Mouse (Mus musculus) liver, embryonic 12.5 days (tissue): ENCODE measurements around the gene Dop1a. TPM values are rescaled to one million over a fixed set of nuclear protein-coding genes. Genes with fewer than 3 reads are reported as not detected.
"Not testable (repeated sequence)": the region's sequence is repeated elsewhere in the genome, so short reads cannot be mapped to it uniquely, and the experiment has no call there.

Experiments
- ATAC-seq: fragments of 200-750 bp; cut with Nextera tagmentation; 2 replicates; pipeline ENCODE4 v1.8.0; 2017; ENCODE audit warnings: moderate number of reproducible peaks, mild to moderate bottlenecking, moderate library complexity
- H3K27ac ChIP-seq: fragments of 300-500 bp; sonication (generic); 2 replicates; pipeline ENCODE4 v1.5.1; 2016; ENCODE audit warnings: mild to moderate bottlenecking
- H3K27me3 ChIP-seq: fragments of 300-500 bp; sonication (generic); replicated peaks from 2 replicates; pipeline ENCODE4 v1.6.1; 2016; ENCODE audit warnings: mild to moderate bottlenecking, moderate library complexity
- H3K36me3 ChIP-seq: fragments of 300-500 bp; sonication (generic); 2 replicates; pipeline ENCODE4 v1.6.1; 2016; ENCODE audit warnings: mild to moderate bottlenecking, moderate library complexity
- H3K4me1 ChIP-seq: fragments of 300-500 bp; sonication (generic); 2 replicates; pipeline ENCODE4 v1.6.1; 2016
- H3K4me2 ChIP-seq: fragments of 300-500 bp; sonication (generic); 2 replicates; pipeline ENCODE4 v1.6.1; 2016; ENCODE audit warnings: mild to moderate bottlenecking, moderate library complexity
- H3K4me3 ChIP-seq: fragments of 300-500 bp; sonication (generic); 2 replicates; pipeline ENCODE4 v1.5.1; 2016; ENCODE audit warnings: mild to moderate bottlenecking, moderate library complexity
- H3K9ac ChIP-seq: fragments of 300-500 bp; sonication (generic); 2 replicates; pipeline ENCODE4 v1.6.1; 2016; ENCODE audit warnings: mild to moderate bottlenecking, moderate library complexity
- H3K9me3 ChIP-seq: fragments of 300-500 bp; sonication (generic); replicated peaks from 2 replicates; pipeline ENCODE4 v1.6.1; 2016; ENCODE audit warnings: mild to moderate bottlenecking, moderate library complexity
- WGBS: fragments of 180-500 bp; shearing (Covaris S2); methylation state at CpG from one replicate; pipeline ENCODE4 v1.1.7; 2016; ENCODE audit not compliant: insufficient replicate concordance; 5-methylcytosine and 5-hydroxymethylcytosine counted together
- polyA plus RNA-seq: library from polyadenylated mRNA; unstranded; fragments of >200 nt; fragmentation: Nextera tagmentation; extraction: Ambion mirVana; gene quantifications from 2 replicates; pipeline ENCODE4 v1.2.1, GENCODE M21; 2016

Gene Dop1a
- polyA plus RNA-seq, 1 experiment from 2014 or later = 7.6 TPM

DNA sequence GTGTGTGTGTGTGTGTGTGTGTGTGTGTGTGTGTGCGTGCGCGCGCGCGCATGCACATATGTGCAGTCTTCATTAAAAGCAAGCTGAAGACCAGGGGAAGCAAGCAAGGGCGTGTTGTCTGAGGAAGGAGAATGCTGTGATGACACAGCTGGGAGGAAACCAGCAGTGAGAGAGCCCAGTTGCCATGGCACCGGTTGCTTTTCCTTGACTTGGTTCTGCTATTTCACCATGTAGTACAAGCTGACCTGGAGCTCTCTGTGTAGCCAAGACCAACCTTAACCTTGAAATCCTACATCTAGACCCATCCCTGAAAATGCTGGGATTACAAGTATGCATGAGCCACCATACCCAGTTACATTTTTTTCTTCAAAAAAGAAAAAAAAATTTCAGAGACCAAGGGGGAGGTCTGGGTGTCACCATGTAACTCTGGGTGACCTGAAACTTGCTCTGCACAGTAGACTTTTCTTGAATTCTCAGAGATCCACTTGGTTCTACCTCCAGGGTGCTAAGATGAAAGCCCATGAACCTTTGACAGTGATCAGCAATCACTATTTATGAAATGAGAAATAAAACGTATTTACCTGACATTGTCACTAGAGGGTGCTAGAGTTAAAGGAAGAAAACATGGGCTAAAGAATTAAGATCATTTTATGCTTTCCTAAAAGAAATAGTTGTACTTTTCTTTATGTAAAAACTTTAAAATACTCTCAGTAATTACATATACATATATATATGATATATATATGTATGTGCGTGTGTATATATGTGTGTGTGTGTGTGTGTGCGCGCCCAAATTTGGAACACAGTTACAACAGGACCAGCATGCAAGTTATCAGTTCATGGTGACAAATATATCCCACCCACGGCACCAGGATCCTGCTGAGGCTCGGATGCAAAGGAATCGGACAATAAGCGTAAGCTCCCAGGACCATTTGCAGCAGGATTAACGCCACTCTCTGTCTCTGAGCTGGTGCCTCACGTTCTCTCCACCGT, 126.0 kb downstream of the Dop1a start:
- no peak overlapping the region for H3K9ac ChIP-seq
- no peak overlapping the region for H3K27ac ChIP-seq
- ATAC-seq = no peak
- H3K4me1 ChIP-seq = no peaks in the 10 kb centered on the region
- no peak overlapping the region for H3K4me2 ChIP-seq
- no peak overlapping the region for H3K4me3 ChIP-seq
- no peaks in the 10 kb centered on the region for H3K9me3 ChIP-seq
- WGBS = 70% methylated on average over 19 of the region's 19 CpGs
- H3K36me3 ChIP-seq = no peaks in the 10 kb centered on the region
- H3K27me3 ChIP-seq = no peaks in the 10 kb centered on the region

DNA sequence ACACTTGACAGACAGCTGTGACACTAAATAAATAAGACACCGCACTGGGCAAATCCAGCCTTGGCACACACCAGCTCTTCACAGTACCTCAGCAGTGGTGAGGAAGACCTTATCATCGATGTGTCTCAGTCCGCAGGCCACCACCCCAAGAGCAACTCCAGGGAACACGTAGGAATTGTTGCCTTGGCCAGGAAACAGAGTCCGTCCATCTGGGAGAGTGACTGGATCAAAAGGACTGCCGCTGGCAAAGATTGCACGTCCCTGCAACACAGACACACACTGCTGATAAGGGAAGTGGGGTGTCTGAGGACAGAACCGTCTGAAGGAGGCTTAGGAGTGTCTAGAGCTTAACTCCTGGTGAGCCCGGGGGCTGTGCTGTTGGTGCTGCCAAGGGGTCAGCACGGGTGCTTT, 127.4 kb downstream of the Dop1a start:
- not testable (repeated sequence) for H3K27me3 ChIP-seq, H3K9ac ChIP-seq, H3K27ac ChIP-seq, ATAC-seq, H3K4me2 ChIP-seq, H3K36me3 ChIP-seq, H3K9me3 ChIP-seq, H3K4me1 ChIP-seq, H3K4me3 ChIP-seq
- WGBS = 41% methylated on average over 10 of the region's 10 CpGs

DNA sequence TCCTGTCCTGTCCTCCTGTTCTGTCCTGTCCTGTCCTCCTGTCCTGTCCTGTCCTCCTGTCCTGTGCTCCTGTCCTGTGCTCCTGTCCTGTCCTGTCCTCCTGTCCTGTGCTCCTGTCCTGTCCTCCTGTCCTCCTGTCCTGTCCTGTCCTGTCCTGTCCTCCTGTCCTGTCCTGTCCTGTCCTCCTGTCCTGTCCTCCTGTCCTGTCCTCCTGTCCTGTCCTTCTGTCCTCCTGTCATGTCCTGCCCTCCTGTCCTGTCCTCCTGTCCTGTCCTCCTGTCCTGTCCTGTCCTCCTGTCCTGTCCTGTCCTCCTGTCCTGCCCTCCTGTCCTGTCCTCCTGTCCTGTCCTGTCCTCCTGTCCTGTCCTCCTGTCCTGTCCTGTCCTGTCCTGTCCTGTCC, 130.0 kb downstream of the Dop1a start:
- not testable (repeated sequence) for H3K4me2 ChIP-seq, H3K4me3 ChIP-seq, H3K27ac ChIP-seq, H3K4me1 ChIP-seq, H3K9ac ChIP-seq, H3K36me3 ChIP-seq, ATAC-seq, H3K27me3 ChIP-seq, H3K9me3 ChIP-seq

DNA sequence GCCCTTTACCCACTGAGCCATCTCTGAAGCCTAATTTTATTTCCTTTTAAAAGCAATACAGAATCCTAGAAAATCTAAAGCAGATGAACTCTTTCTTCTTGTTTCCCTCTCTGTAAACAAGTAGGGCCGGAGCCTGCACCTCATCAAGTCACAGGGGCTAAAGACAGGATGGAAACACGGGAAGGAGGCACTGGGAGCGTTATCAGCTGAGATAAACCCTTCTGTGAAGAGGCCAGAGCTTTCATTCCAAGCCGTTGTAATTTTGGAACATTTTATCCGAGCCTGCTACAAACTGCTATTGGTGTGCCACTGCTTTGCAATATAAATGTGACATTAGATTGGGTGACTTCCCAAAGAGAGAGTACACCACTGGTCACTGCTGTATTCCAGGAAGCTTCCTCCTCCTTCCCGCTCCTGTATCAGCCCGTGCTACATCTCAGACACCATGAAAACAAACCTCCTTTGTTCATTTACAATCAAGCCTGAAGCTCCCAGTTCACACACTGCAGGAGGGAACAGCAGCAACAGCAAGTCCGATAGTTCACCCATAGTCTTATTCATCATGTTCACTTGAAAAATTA, 132.9 kb downstream of the Dop1a start:
- Histone ChIP-seq H3K27me3 (no peaks in the 10 kb centered on the region), H3K4me3 (no peak overlapping the region), H3K4me2 (no peak overlapping the region), H3K36me3 (no peaks in the 10 kb centered on the region), H3K27ac (no peak overlapping the region), H3K9me3 (no peaks in the 10 kb centered on the region), H3K9ac (no peak overlapping the region), H3K4me1 (no peaks in the 10 kb centered on the region)
- WGBS = 47% methylated on average over 8 of the region's 8 CpGs
- ATAC-seq = no peak

Other genes starting within 250 kb of the Dop1a start
- gene Ube2cbp, start 2.2 kb upstream of the Dop1a start, polyA plus RNA-seq = 4.1 TPM in 2 replicates
- gene Pgm3, start 104.7 kb downstream of the Dop1a start, polyA plus RNA-seq = 17.4 and 17.7 TPM in 2 replicates
- 1.6 and 2.1 TPM in 2 replicates for gene Rwdd2a, start 104.8 kb downstream of the Dop1a start, polyA plus RNA-seq
- 4.5 and 5.2 TPM in 2 replicates for gene Me1, start 228.8 kb downstream of the Dop1a start, polyA plus RNA-seq